Mouse (Mus musculus) intestine, embryonic 16.5 days (tissue): ENCODE data around the gene Acp6. TPM values are rescaled to one million over a fixed set of nuclear protein-coding genes. Genes with fewer than 3 reads are reported as not detected.

Experiments
- ATAC-seq: fragments of 200-750 bp; cut with Nextera tagmentation; 2 replicates; pipeline ENCODE4 v1.8.0; 2017; ENCODE audit warnings: moderate TSS enrichment, moderate library complexity
- H3K27ac ChIP-seq: fragments of 300-500 bp; sonication (generic); 2 replicates; pipeline ENCODE4 v1.5.1; 2014; ENCODE audit warnings: mild to moderate bottlenecking, low read length
- H3K27me3 ChIP-seq: fragments of 300-500 bp; sonication (generic); replicated peaks from 2 replicates; pipeline ENCODE4 v1.6.1; 2014; ENCODE audit warnings: low read length, control low read depth, mixed read lengths; ENCODE audit not compliant: control insufficient read depth, insufficient read depth
- H3K36me3 ChIP-seq: fragments of 300-500 bp; sonication (generic); 2 replicates; pipeline ENCODE4 v1.6.1; 2014; ENCODE audit warnings: low read length, control low read depth; ENCODE audit not compliant: control insufficient read depth, insufficient read depth
- H3K4me1 ChIP-seq: fragments of 300-500 bp; sonication (generic); 2 replicates; pipeline ENCODE4 v1.6.1; 2014; ENCODE audit warnings: low read length, control low read depth, mixed read lengths; ENCODE audit not compliant: control insufficient read depth, insufficient read depth
- H3K4me2 ChIP-seq: fragments of 300-500 bp; sonication (generic); 2 replicates; pipeline ENCODE4 v1.6.1; 2014; ENCODE audit warnings: low read depth, low read length, control low read depth
- H3K4me3 ChIP-seq: fragments of 300-500 bp; sonication (generic); 2 replicates; pipeline ENCODE4 v1.5.1; 2014; ENCODE audit warnings: mild to moderate bottlenecking, low read length
- H3K9ac ChIP-seq: fragments of 300-500 bp; sonication (generic); 2 replicates; pipeline ENCODE4 v1.6.1; 2014; ENCODE audit warnings: low read depth, low read length
- H3K9me3 ChIP-seq: fragments of 300-500 bp; sonication (generic); 2 replicates; pipeline ENCODE4 v1.6.1; 2016; ENCODE audit warnings: low read length, control low read depth; ENCODE audit not compliant: control insufficient read depth
- WGBS: fragments of 180-500 bp; shearing (Covaris S2); extraction: QIAGEN DNeasy Blood & Tissue Kit; methylation state at CpG from one replicate; pipeline ENCODE4 v1.1.7; 2014; 5-methylcytosine and 5-hydroxymethylcytosine counted together
- polyA plus RNA-seq: library from polyadenylated mRNA; unstranded; fragments of >200 nt; fragmentation: Nextera tagmentation; extraction: Ambion mirVana; gene quantifications from 2 replicates; pipeline ENCODE4 v1.2.1, GENCODE M21; 2015

Acp6 gene
- polyA plus RNA-seq, 1 experiment from 2014 or later = 60.3 TPM

GRCm38 (mm10) chr3:97209351-97209750 lies 50.8 kb downstream of the Acp6 start:
- H3K4me1 ChIP-seq = peaks cover 6% of the 10 kb centered on the region; the same call in 1 of the 2 replicates
- peaks cover 32% of the 10 kb centered on the region for H3K36me3 ChIP-seq
- no peak overlapping the region for H3K27ac ChIP-seq
- H3K4me2 ChIP-seq = no peak overlapping the region
- no peaks in the 10 kb centered on the region for H3K9me3 ChIP-seq
- 84% methylated on average over 9 of the region's 9 CpGs for WGBS
- H3K27me3 ChIP-seq = no peaks in the 10 kb centered on the region
- no peak for ATAC-seq
- H3K4me3 ChIP-seq = no peak overlapping the region
- no peak overlapping the region; the same call in 1 of the 2 replicates for H3K9ac ChIP-seq

- Histone ChIP-seq H3K4me2 (no peak overlapping the region), H3K9ac (no peak overlapping the region), H3K27me3 (no peaks in the 10 kb centered on the region), H3K4me1 (peaks cover 6% of the 10 kb centered on the region; the same call in 1 of the 2 replicates), H3K9me3 (no peaks in the 10 kb centered on the region), H3K36me3 (peaks cover 32% of the 10 kb centered on the region), H3K4me3 (no peak overlapping the region), H3K27ac (peak overlapping the region; percentile 50)
- peak; percentile 85 for ATAC-seq
- 61% methylated on average over 5 of the region's 5 CpGs for WGBS
These were observed 52.6 kb downstream of the Acp6 start for GRCm38 (mm10) chr3:97211177-97211576.

GRCm38 (mm10) chr3:97213871-97214270 lies 55.3 kb downstream of the Acp6 start:
- ATAC-seq = no peak
- Histone ChIP-seq H3K4me1 (peaks cover 3% of the 10 kb centered on the region; the same call in 1 of the 2 replicates), H3K9ac (no peak overlapping the region), H3K4me3 (no peak overlapping the region), H3K27ac (no peak overlapping the region), H3K9me3 (no peaks in the 10 kb centered on the region), H3K4me2 (no peak overlapping the region), H3K27me3 (no peaks in the 10 kb centered on the region), H3K36me3 (peaks cover 28% of the 10 kb centered on the region)
- WGBS = 84% methylated on average over 10 of the region's 10 CpGs

GRCm38 (mm10) chr3:97214439-97214838 lies 55.9 kb downstream of the Acp6 start:
- WGBS = 56% methylated on average over 1 of the region's 1 CpGs
- no peak for ATAC-seq
- Histone ChIP-seq H3K27ac (0 out of 2 replicates have a peak overlapping the region, but pooled peaks have one; percentile 14), H3K4me2 (no peak overlapping the region), H3K9me3 (no peaks in the 10 kb centered on the region), H3K36me3 (peaks cover 24% of the 10 kb centered on the region), H3K27me3 (no peaks in the 10 kb centered on the region), H3K4me3 (no peak overlapping the region), H3K9ac (no peak overlapping the region), H3K4me1 (no peaks in the 10 kb centered on the region)

GRCm38 (mm10) chr3:97215526-97215925 lies 56.9 kb downstream of the Acp6 start:
- peaks cover 15% of the 10 kb centered on the region for H3K36me3 ChIP-seq
- no peak for ATAC-seq

GRCm38 (mm10) chr3:97223261-97223660 lies 64.7 kb downstream of the Acp6 start:
- Histone ChIP-seq H3K36me3 (no peaks in the 10 kb centered on the region; the same call in 1 of the 2 replicates), H3K9ac (no peak overlapping the region), H3K27me3 (no peaks in the 10 kb centered on the region), H3K4me3 (no peak overlapping the region), H3K27ac (no peak overlapping the region), H3K9me3 (no peaks in the 10 kb centered on the region), H3K4me1 (peaks cover 1% of the 10 kb centered on the region; the same call in 1 of the 2 replicates), H3K4me2 (no peak overlapping the region)
- no peak for ATAC-seq
- 79% methylated on average over 9 of the region's 9 CpGs for WGBS

More at GRCm38 (mm10) chr3:97215526-97215925, 56.9 kb downstream of the Acp6 start:
- Histone ChIP-seq H3K9ac (no peak overlapping the region), H3K4me2 (no peak overlapping the region), H3K4me1 (no peaks in the 10 kb centered on the region), H3K9me3 (no peaks in the 10 kb centered on the region), H3K27me3 (no peaks in the 10 kb centered on the region), H3K4me3 (no peak overlapping the region), H3K27ac (no peak overlapping the region)
- WGBS = 37% methylated on average over 3 of the region's 3 CpGs

- H3K27ac ChIP-seq = no peak overlapping the region
- H3K9ac ChIP-seq = no peak overlapping the region
- peaks cover 8% of the 10 kb centered on the region; the same call in 1 of the 2 replicates for H3K4me1 ChIP-seq
- no peaks in the 10 kb centered on the region for H3K9me3 ChIP-seq
- H3K4me3 ChIP-seq = no peak overlapping the region
- H3K27me3 ChIP-seq = no peaks in the 10 kb centered on the region
- WGBS = 67% methylated on average over 5 of the region's 5 CpGs
- no peak for ATAC-seq
- H3K36me3 ChIP-seq = no peaks in the 10 kb centered on the region
- no peak overlapping the region for H3K4me2 ChIP-seq
These were observed 66.7 kb downstream of the Acp6 start for GRCm38 (mm10) chr3:97225231-97225630.

- H3K9ac ChIP-seq = peak overlapping the region; percentile 88
These were observed 68.1 kb downstream of the Acp6 start for GRCm38 (mm10) chr3:97226719-97227118.

More at GRCm38 (mm10) chr3:97226719-97227118, 68.1 kb downstream of the Acp6 start:
- under 1% methylated on average over 18 of the region's 18 CpGs for WGBS
- Histone ChIP-seq H3K36me3 (no peaks in the 10 kb centered on the region), H3K27me3 (no peaks in the 10 kb centered on the region), H3K9me3 (no peaks in the 10 kb centered on the region), H3K27ac (peak overlapping the region; percentile 84), H3K4me1 (peaks cover 8% of the 10 kb centered on the region; the same call in 1 of the 2 replicates), H3K4me2 (peak overlapping the region; percentile 76), H3K4me3 (peak overlapping the region; percentile 76)
- no peak; the same call in 1 of the 2 replicates for ATAC-seq
